Mouse (Mus musculus) myocyte (in vitro differentiated cells): ENCODE measurements at regions not wholly inside any gene's neighbourhood (a gene's known extent, or its start where the extent isn't known, plus 50 kb on each side); places are given as distances from the start of the nearest gene placed in this dataset.

Source experiments
- H3K27me3 ChIP-seq: one replicate; pipeline ENCODE4 v1.6.1; 2011; ENCODE audit not compliant: control insufficient read depth, insufficient read depth, insufficient read length
- H3K36me3 ChIP-seq: one replicate; pipeline ENCODE4 v1.6.1; 2011; ENCODE audit not compliant: control insufficient read depth, insufficient read depth
- H3K4me2 ChIP-seq: one replicate; pipeline ENCODE4 v1.6.1; 2011; ENCODE audit warnings: low read depth, control low read depth
- H3K4me3 ChIP-seq: one replicate; pipeline ENCODE4 v1.5.1; 2011; ENCODE audit warnings: mild to moderate bottlenecking, control low read depth, moderate library complexity
- H3K79me2 ChIP-seq: one replicate; pipeline ENCODE4 v1.6.1; 2011; ENCODE audit not compliant: control insufficient read depth, insufficient read depth
- H3ac ChIP-seq: one replicate; pipeline ENCODE4 v1.6.1; 2011; ENCODE audit not compliant: control insufficient read depth, insufficient read length
- CEBPB ChIP-seq: IDR thresholded peaks from 2 replicates; pipeline ENCODE4 v1.6.1; 2011; ENCODE audit warnings: mild to moderate bottlenecking, moderate library complexity; ENCODE audit not compliant: poor library complexity, insufficient read depth, severe bottlenecking
- E2F4 ChIP-seq: IDR thresholded peaks from one replicate; pipeline ENCODE4 v1.6.1; 2011; ENCODE audit warnings: mild to moderate bottlenecking, control low read depth, moderate library complexity; ENCODE audit not compliant: insufficient read depth
- MAX ChIP-seq: IDR thresholded peaks from one replicate; pipeline ENCODE4 v1.6.1; 2011; ENCODE audit warnings: low read depth, mild to moderate bottlenecking, control low read depth
- MYOD1 ChIP-seq, 3 experiments: IDR thresholded peaks; one replicate each; pipeline ENCODE4 v1.6.1; 2011; ENCODE audit warnings: control low read depth in 2 of 3, low read depth in 2 of 3, mild to moderate bottlenecking in 2 of 3, moderate library complexity in 1 of 3; ENCODE audit not compliant: insufficient read length in 2 of 3, control insufficient read depth in 1 of 3
- MYOG ChIP-seq, 3 experiments: IDR thresholded peaks; one replicate each; pipeline ENCODE4 v1.6.1; 2011; ENCODE audit warnings: control low read depth in 2 of 3, low read depth in 2 of 3, mild to moderate bottlenecking in 2 of 3; ENCODE audit not compliant: insufficient read length in 2 of 3, control insufficient read depth in 1 of 3, insufficient read depth in 1 of 3
- POLR2A ChIP-seq: IDR thresholded peaks from one replicate; pipeline ENCODE4 v1.6.1; 2011; ENCODE audit warnings: low read depth, mild to moderate bottlenecking, control low read depth, moderate library complexity; ENCODE audit not compliant: insufficient read length
- POLR2AphosphoS2 ChIP-seq: IDR thresholded peaks from one replicate; pipeline ENCODE4 v1.6.1; 2011; ENCODE audit warnings: low read depth, control low read depth; ENCODE audit not compliant: insufficient read length
- REST ChIP-seq: IDR thresholded peaks from one replicate; pipeline ENCODE4 v1.6.1; 2011; ENCODE audit warnings: mild to moderate bottlenecking, control low read depth, moderate library complexity; ENCODE audit not compliant: insufficient read depth, insufficient read length
- SRF ChIP-seq: IDR thresholded peaks from one replicate; pipeline ENCODE4 v1.6.1; 2011; ENCODE audit warnings: low read depth; ENCODE audit not compliant: control insufficient read depth, insufficient read length
- TCF12 ChIP-seq: IDR thresholded peaks from one replicate; pipeline ENCODE4 v1.6.1; 2011; ENCODE audit warnings: mild to moderate bottlenecking, control low read depth; ENCODE audit not compliant: poor library complexity, insufficient read depth, severe bottlenecking
- TCF3 ChIP-seq: IDR thresholded peaks from one replicate; pipeline ENCODE4 v1.6.1; 2011; ENCODE audit warnings: low read depth, control low read depth; ENCODE audit not compliant: insufficient read length
- USF1 ChIP-seq: IDR thresholded peaks from one replicate; pipeline ENCODE4 v1.6.1; 2011; ENCODE audit warnings: low read depth, mild to moderate bottlenecking, control low read depth, moderate library complexity

- TF ChIP-seq MYOG (IDR thresholded peaks at IDR 0.05; ENCODE audit: control insufficient read depth in 1 of 3, insufficient read depth in 1 of 3, insufficient read length in 2 of 3, low read depth in 2 of 3): no peak
- TF ChIP-seq TCF3: no peak
- no peak for TF ChIP-seq POLR2AphosphoS2
- no peak for TF ChIP-seq POLR2A
- TF ChIP-seq MAX: no peak
- TF ChIP-seq TCF12: no peak
- TF ChIP-seq MYOD1 (IDR thresholded peaks at IDR 0.05; ENCODE audit: control insufficient read depth in 1 of 3, insufficient read length in 2 of 3, low read depth in 2 of 3): no peak
- no peak for TF ChIP-seq REST
- TF ChIP-seq CEBPB: no peak
- TF ChIP-seq USF1: no peak
- no peak for TF ChIP-seq SRF
- no peak for TF ChIP-seq E2F4
Measured at GRCm38 (mm10) chrX:162282690-162283089, 123.2 kb upstream of the Nhs start.

GRCm38 (mm10) chrX:162278834-162279708, 119.5 kb upstream of the Nhs start:
- no peak overlapping the region for H3K4me3 ChIP-seq
- no peaks in the 10 kb centered on the region for H3K79me2 ChIP-seq
- no peak overlapping the region for H3ac ChIP-seq
- H3K27me3 ChIP-seq: no peaks in the 10 kb centered on the region
- H3K36me3 ChIP-seq: no peaks in the 10 kb centered on the region
- TF ChIP-seq POLR2A (no peak), POLR2AphosphoS2 (no peak), USF1 (no peak), TCF12 (no peak), CEBPB (no peak), REST (no peak), SRF (no peak), E2F4 (no peak), TCF3 (no peak), MYOD1 (IDR thresholded peaks at IDR 0.05; ENCODE audit: control insufficient read depth in 1 of 3, insufficient read length in 2 of 3, low read depth in 2 of 3) (no peak), MYOG (IDR thresholded peaks at IDR 0.05; ENCODE audit: control insufficient read depth in 1 of 3, insufficient read depth in 1 of 3, insufficient read length in 2 of 3, low read depth in 2 of 3) (no peak), MAX (no peak)
- peak overlapping the region; percentile 34 for H3K4me2 ChIP-seq

More at GRCm38 (mm10) chrX:162282690-162283089, 123.2 kb upstream of the Nhs start:
- no peaks in the 10 kb centered on the region for H3K79me2 ChIP-seq
- H3K4me2 ChIP-seq: no peak overlapping the region
- H3K27me3 ChIP-seq: no peaks in the 10 kb centered on the region
- no peak overlapping the region for H3K4me3 ChIP-seq
- H3ac ChIP-seq: no peak overlapping the region
- no peaks in the 10 kb centered on the region for H3K36me3 ChIP-seq

- Histone ChIP-seq H3K27me3 (no peaks in the 10 kb centered on the region), H3K4me3 (no peak overlapping the region), H3ac (no peak overlapping the region), H3K79me2 (no peaks in the 10 kb centered on the region), H3K4me2 (no peak overlapping the region), H3K36me3 (no peaks in the 10 kb centered on the region)
- no peak for TF ChIP-seq TCF12
- no peak for TF ChIP-seq CEBPB
- TF ChIP-seq USF1: no peak
- no peak for TF ChIP-seq POLR2A
- TF ChIP-seq E2F4: no peak
- TF ChIP-seq SRF: no peak
- no peak for TF ChIP-seq MAX
- no peak for TF ChIP-seq MYOD1 (IDR thresholded peaks at IDR 0.05; ENCODE audit: control insufficient read depth in 1 of 3, insufficient read length in 2 of 3, low read depth in 2 of 3)
- no peak for TF ChIP-seq POLR2AphosphoS2
- TF ChIP-seq TCF3: no peak
Measured at GRCm38 (mm10) chrX:162274581-162274980, 115.1 kb upstream of the Nhs start.

GRCm38 (mm10) chrX:162271189-162271588, 111.7 kb upstream of the Nhs start:
- no peak overlapping the region for H3K4me2 ChIP-seq
- H3K36me3 ChIP-seq: no peaks in the 10 kb centered on the region
- no peak overlapping the region for H3K4me3 ChIP-seq
- no peaks in the 10 kb centered on the region for H3K79me2 ChIP-seq
- no peaks in the 10 kb centered on the region for H3K27me3 ChIP-seq
- no peak overlapping the region for H3ac ChIP-seq
- TF ChIP-seq TCF12 (no peak), REST (no peak), USF1 (no peak), MAX (no peak), E2F4 (no peak), CEBPB (no peak), MYOG (IDR thresholded peaks at IDR 0.05; ENCODE audit: control insufficient read depth in 1 of 3, insufficient read depth in 1 of 3, insufficient read length in 2 of 3, low read depth in 2 of 3) (no peak), MYOD1 (IDR thresholded peaks at IDR 0.05; ENCODE audit: control insufficient read depth in 1 of 3, insufficient read length in 2 of 3, low read depth in 2 of 3) (no peak)

- no peaks in the 10 kb centered on the region for H3K36me3 ChIP-seq
- no peaks in the 10 kb centered on the region for H3K27me3 ChIP-seq
- H3ac ChIP-seq: no peak overlapping the region
- H3K4me3 ChIP-seq: no peak overlapping the region
- TF ChIP-seq CEBPB (no peak), TCF12 (no peak), MYOD1 (IDR thresholded peaks at IDR 0.05; ENCODE audit: control insufficient read depth in 1 of 3, insufficient read length in 2 of 3, low read depth in 2 of 3) (no peak), REST (no peak), USF1 (no peak), MYOG (IDR thresholded peaks at IDR 0.05; ENCODE audit: control insufficient read depth in 1 of 3, insufficient read depth in 1 of 3, insufficient read length in 2 of 3, low read depth in 2 of 3) (no peak), POLR2A (no peak), TCF3 (no peak), POLR2AphosphoS2 (no peak), SRF (no peak), E2F4 (no peak), MAX (no peak)
- no peak overlapping the region for H3K4me2 ChIP-seq
- no peaks in the 10 kb centered on the region for H3K79me2 ChIP-seq
Measured at GRCm38 (mm10) chrX:162268918-162269317, 109.4 kb upstream of the Nhs start.
